Mouse (Mus musculus) heart, embryonic 14.5 days (tissue): ENCODE results near the gene Spry2. TPM values are rescaled to one million over a fixed set of nuclear protein-coding genes. Genes with fewer than 3 reads are reported as not detected.
A peak's percentile ranks its signal among the peaks of the same experiment; 100 is the strongest.

ENCODE experiments used
- ATAC-seq: fragments of 200-750 bp; cut with Nextera tagmentation; 2 replicates; pipeline ENCODE4 v1.8.0; 2017; ENCODE audit warnings: low read depth, moderate TSS enrichment; ENCODE audit not compliant: insufficient number of reproducible peaks, insufficient read depth, low FRiP score
- H3K27ac ChIP-seq, 2 experiments: fragments of 200-500 bp in 1 of 2; fragments of 300-500 bp in 1 of 2; sonication (generic) in 1 of 2; replicated peaks in 1 of 2; 2 replicates each; pipeline ENCODE4 v1.5.1; 2012 to 2014; ENCODE audit warnings: low read depth in 2 of 2, low read length in 2 of 2, control low read depth in 1 of 2, mild to moderate bottlenecking in 1 of 2, mixed read lengths in 1 of 2; ENCODE audit not compliant: control insufficient read depth in 1 of 2, insufficient read depth in 1 of 2
- H3K27me3 ChIP-seq: fragments of 300-500 bp; sonication (generic); 2 replicates; pipeline ENCODE4 v1.6.1; 2014; ENCODE audit warnings: mild to moderate bottlenecking, low read length, control low read depth; ENCODE audit not compliant: control insufficient read depth, insufficient read depth
- H3K36me3 ChIP-seq: fragments of 300-500 bp; sonication (generic); 2 replicates; pipeline ENCODE4 v1.6.1; 2014; ENCODE audit warnings: mild to moderate bottlenecking, control low read depth, low read length, mixed read lengths; ENCODE audit not compliant: control insufficient read depth, insufficient read depth
- H3K4me1 ChIP-seq, 2 experiments: fragments of 200-500 bp in 1 of 2; fragments of 300-500 bp in 1 of 2; sonication (generic) in 1 of 2; 2 replicates each; pipeline ENCODE4 v1.6.1; 2012 to 2014; ENCODE audit warnings: low read length in 2 of 2, control low read depth in 1 of 2, mixed read lengths in 1 of 2; ENCODE audit not compliant: control insufficient read depth in 2 of 2, insufficient read depth in 2 of 2
- H3K4me2 ChIP-seq: fragments of 300-500 bp; sonication (generic); 2 replicates; pipeline ENCODE4 v1.6.1; 2014; ENCODE audit warnings: mild to moderate bottlenecking, low read length
- H3K4me3 ChIP-seq, 2 experiments: fragments of 200-500 bp in 1 of 2; fragments of 300-500 bp in 1 of 2; sonication (generic) in 1 of 2; 2 replicates each; pipeline ENCODE4 v1.5.1; 2012 to 2014; ENCODE audit warnings: low read length in 2 of 2, mild to moderate bottlenecking in 2 of 2, control low read depth in 1 of 2, low read depth in 1 of 2, moderate library complexity in 1 of 2; ENCODE audit not compliant: control insufficient read depth in 1 of 2, insufficient read depth in 1 of 2
- H3K9ac ChIP-seq: fragments of 300-500 bp; sonication (generic); 2 replicates; pipeline ENCODE4 v1.6.1; 2014; ENCODE audit warnings: mild to moderate bottlenecking, low read length
- H3K9me3 ChIP-seq: fragments of 300-500 bp; sonication (generic); 2 replicates; pipeline ENCODE4 v1.6.1; 2016; ENCODE audit warnings: low read length, control low read depth; ENCODE audit not compliant: control insufficient read depth
- WGBS: fragments of 180-500 bp; shearing (Covaris S2); extraction: QIAGEN DNeasy Blood & Tissue Kit; methylation state at CpG from one replicate; pipeline ENCODE4 v1.1.7; 2014; 5-methylcytosine and 5-hydroxymethylcytosine counted together
- polyA plus RNA-seq: library from polyadenylated mRNA; unstranded; fragments of >200 nt; fragmentation: Nextera tagmentation; extraction: Ambion mirVana; gene quantifications from 2 replicates; pipeline ENCODE4 v1.2.1, GENCODE M21; 2014

The Spry2 gene
- polyA plus RNA-seq, 1 experiment from 2014 or later, result 66.4 TPM

- Histone ChIP-seq H3K9ac (peak overlapping the region; percentile 95), H3K4me2 (peak overlapping the region; percentile 98), H3K9me3 (peaks cover 5% of the 10 kb centered on the region), H3K27ac (peak overlapping the region in 1 of 2 experiments; percentile 100; a peak in 3 of 4 replicates), H3K27me3 (no peaks in the 10 kb centered on the region), H3K4me1 (peaks cover 4% of the 10 kb centered on the region in 2 experiments; a peak in 2 of 4 replicates), H3K4me3 (peak overlapping the region; percentile 75 to 91), H3K36me3 (no peaks in the 10 kb centered on the region)
- no peak for ATAC-seq
- 5% methylated on average over 11 of the region's 11 CpGs for WGBS
Measured at GRCm38 (mm10) chr14:105899116-105899515, 2.5 kb upstream of the Spry2 start.

- Histone ChIP-seq H3K9me3 (peaks cover 5% of the 10 kb centered on the region), H3K4me3 (peak overlapping the region; percentile 75 to 91), H3K4me1 (peaks cover 4 to 5% of the 10 kb centered on the region in 2 experiments; a peak in 2 of 4 replicates), H3K4me2 (peak overlapping the region; percentile 98), H3K27me3 (no peaks in the 10 kb centered on the region), H3K27ac (peak overlapping the region; percentile 98 to 100), H3K9ac (peak overlapping the region; percentile 95), H3K36me3 (no peaks in the 10 kb centered on the region)
- under 1% methylated on average over 58 of the region's 58 CpGs for WGBS
- no peak for ATAC-seq
Measured at GRCm38 (mm10) chr14:105898266-105899111, 1.9 kb upstream of the Spry2 start.

- Histone ChIP-seq H3K27ac (peak overlapping the region; percentile 98 to 100), H3K9me3 (peaks cover under 1% of the 10 kb centered on the region; the same call in 1 of the 2 replicates), H3K27me3 (no peaks in the 10 kb centered on the region), H3K36me3 (peaks cover 8% of the 10 kb centered on the region), H3K4me1 (peaks cover 7 to 10% of the 10 kb centered on the region in 2 experiments; a peak in 3 of 4 replicates), H3K4me3 (peak overlapping the region; percentile 75 to 91), H3K9ac (peak overlapping the region; percentile 95), H3K4me2 (peak overlapping the region; percentile 98)
- ATAC-seq, result peak; percentile 41
- WGBS, result 2% methylated on average over 26 of the region's 28 CpGs
Measured at GRCm38 (mm10) chr14:105897569-105898101, 1.0 kb upstream of the Spry2 start.

GRCm38 (mm10) chr14:105895961-105896651 is 513 bp downstream of the Spry2 start:
- Histone ChIP-seq H3K4me2 (peak overlapping the region; percentile 67), H3K4me1 (peaks cover 10 to 18% of the 10 kb centered on the region in 2 experiments; a peak in 3 of 4 replicates)
- WGBS, result under 1% methylated on average over 50 of the region's 50 CpGs

GRCm38 (mm10) chr14:105894971-105895873 is 1.4 kb downstream of the Spry2 start:
- Histone ChIP-seq H3K27ac (peak overlapping the region; percentile 99 to 100), H3K9ac (peak overlapping the region; percentile 99), H3K9me3 (no peaks in the 10 kb centered on the region), H3K4me1 (peaks cover 11 to 26% of the 10 kb centered on the region in 2 experiments), H3K4me2 (peak overlapping the region; percentile 67), H3K36me3 (peaks cover 28% of the 10 kb centered on the region), H3K27me3 (no peaks in the 10 kb centered on the region), H3K4me3 (peak overlapping the region; percentile 91 to 99)
- peak; percentile 46 for ATAC-seq
- WGBS, result under 1% methylated on average over 36 of the region's 36 CpGs

More at GRCm38 (mm10) chr14:105895961-105896651, 513 bp downstream of the Spry2 start:
- Histone ChIP-seq H3K27me3 (no peaks in the 10 kb centered on the region), H3K9me3 (no peaks in the 10 kb centered on the region), H3K27ac (peak overlapping the region; percentile 99 to 100), H3K36me3 (peaks cover 20% of the 10 kb centered on the region), H3K4me3 (peak overlapping the region; percentile 91 to 99), H3K9ac (peak overlapping the region; percentile 99)
- ATAC-seq, result no peak

GRCm38 (mm10) chr14:105893623-105893995 is 3.0 kb downstream of the Spry2 start:
- no peak for ATAC-seq
- no peaks in the 10 kb centered on the region for H3K9me3 ChIP-seq
- no peaks in the 10 kb centered on the region for H3K27me3 ChIP-seq
- H3K4me3 ChIP-seq, result peak overlapping the region; percentile 55 to 91
- peaks cover 8 to 23% of the 10 kb centered on the region in 2 experiments for H3K4me1 ChIP-seq
- peak overlapping the region; percentile 78 to 100 for H3K27ac ChIP-seq
- H3K36me3 ChIP-seq, result peaks cover 39% of the 10 kb centered on the region
- H3K9ac ChIP-seq, result peak overlapping the region; percentile 99
- 8% methylated on average over 9 of the region's 9 CpGs for WGBS
- peak overlapping the region; percentile 67 for H3K4me2 ChIP-seq
